Mouse (Mus musculus) layer of hippocampus, adult 8-10 months (tissue): ENCODE data around the gene Slc13a4. TPM values are rescaled to one million over a fixed set of nuclear protein-coding genes. Genes with fewer than 3 reads are reported as not detected.

ENCODE experiments used
- DNase-seq, 2 experiments: peaks; one replicate each; pipeline ENCODE4 v3.0.0; 2022; ENCODE audit warnings: low spot score in 2 of 2
- total RNA-seq, 4 experiments: library from RNA; stranded (reverse); gene quantifications; 2 replicates each; pipeline ENCODE4 v1.2.4; 2022

Slc13a4 gene
- total RNA-seq, 4 experiments from 2014 or later = 7.1 to 11.5 (median 8.5) TPM

- DNase-seq = no peak
Measured at GRCm38 (mm10) chr6:35303355-35303900, 4.5 kb downstream of the Slc13a4 start.

GRCm38 (mm10) chr6:35302581-35302980 lies 5.3 kb downstream of the Slc13a4 start:
- no peak for DNase-seq

- no peak for DNase-seq
Measured at GRCm38 (mm10) chr6:35298323-35298722, 9.6 kb downstream of the Slc13a4 start.

GRCm38 (mm10) chr6:35297516-35298227 lies 10.3 kb downstream of the Slc13a4 start:
- DNase-seq = no peak

- peak; percentile 19 to 23 for DNase-seq
Measured at GRCm38 (mm10) chr6:35297001-35297400, 10.9 kb downstream of the Slc13a4 start.

- DNase-seq = no peak
Measured at GRCm38 (mm10) chr6:35294964-35295363, 13.0 kb downstream of the Slc13a4 start.

GRCm38 (mm10) chr6:35289676-35290075 lies 18.3 kb downstream of the Slc13a4 start:
- DNase-seq = no peak

GRCm38 (mm10) chr6:35288920-35289319 lies 19.0 kb downstream of the Slc13a4 start:
- peak in 1 of 2 experiments; percentile 18 for DNase-seq

GRCm38 (mm10) chr6:35288114-35288761 lies 19.7 kb downstream of the Slc13a4 start:
- DNase-seq = peak; percentile 38 to 45

- DNase-seq = no peak
Measured at GRCm38 (mm10) chr6:35279306-35279705, 28.6 kb downstream of the Slc13a4 start.

- DNase-seq = no peak
Measured at GRCm38 (mm10) chr6:35277903-35278587, 29.9 kb downstream of the Slc13a4 start.

GRCm38 (mm10) chr6:35273391-35274082 lies 34.4 kb downstream of the Slc13a4 start:
- no peak for DNase-seq

- no peak for DNase-seq
Measured at GRCm38 (mm10) chr6:35271868-35272765, 35.8 kb downstream of the Slc13a4 start.

- no peak for DNase-seq
Measured at GRCm38 (mm10) chr6:35271094-35271855, 36.7 kb downstream of the Slc13a4 start.

GRCm38 (mm10) chr6:35269643-35270042 lies 38.3 kb downstream of the Slc13a4 start:
- no peak for DNase-seq

GRCm38 (mm10) chr6:35268711-35269110 lies 39.2 kb downstream of the Slc13a4 start:
- no peak for DNase-seq

GRCm38 (mm10) chr6:35265580-35266278 lies 42.2 kb downstream of the Slc13a4 start:
- no peak for DNase-seq

GRCm38 (mm10) chr6:35260531-35260930 lies 47.4 kb downstream of the Slc13a4 start:
- no peak for DNase-seq

GRCm38 (mm10) chr6:35259526-35259925 lies 48.4 kb downstream of the Slc13a4 start:
- DNase-seq = no peak
